Mouse (Mus musculus): ENCODE measurements around the gene Kcnq4.
A peak's percentile ranks its signal among the peaks of the same experiment; 100 is the strongest.

Gene Kcnq4

GRCm38 (mm10) chr4:120747941-120748866 lies at the start of gene Kcnq4:
TSS of gene Kcnq4 (minus strand) at chr4:120748612.
- DNase-seq (ENCODE audit: low spot score), result no peak

- DNase-seq (ENCODE audit: low spot score), result no peak
These were observed 48.3 kb upstream of the Kcnq4 start for GRCm38 (mm10) chr4:120796687-120797086.

- DNase-seq (ENCODE audit: low spot score), result no peak
These were observed 47.2 kb upstream of the Kcnq4 start for GRCm38 (mm10) chr4:120795646-120796045.

GRCm38 (mm10) chr4:120792918-120793317 lies 44.5 kb upstream of the Kcnq4 start:
- no peak for DNase-seq (ENCODE audit: low spot score)

- no peak for DNase-seq (ENCODE audit: low spot score)
These were observed 41.6 kb upstream of the Kcnq4 start for GRCm38 (mm10) chr4:120790027-120790426.

GRCm38 (mm10) chr4:120755801-120756200 lies 7.4 kb upstream of the Kcnq4 start:
- DNase-seq (ENCODE audit: low spot score), result no peak

- DNase-seq (ENCODE audit: low spot score), result peak; percentile 65
These were observed 6.9 kb upstream of the Kcnq4 start for GRCm38 (mm10) chr4:120755299-120755698.

GRCm38 (mm10) chr4:120749601-120750000 lies 1.2 kb upstream of the Kcnq4 start:
- no peak for DNase-seq (ENCODE audit: low spot score)

GRCm38 (mm10) chr4:120747243-120747792 lies 1.1 kb downstream of the Kcnq4 start:
- peak; percentile 16 for DNase-seq (ENCODE audit: low spot score)

- peak; percentile 14 for DNase-seq (ENCODE audit: low spot score)
These were observed 1.8 kb downstream of the Kcnq4 start for GRCm38 (mm10) chr4:120746552-120747150.

GRCm38 (mm10) chr4:120745731-120746551 lies 2.5 kb downstream of the Kcnq4 start:
- DNase-seq (ENCODE audit: low spot score), result no peak

GRCm38 (mm10) chr4:120743636-120744035 lies 4.8 kb downstream of the Kcnq4 start:
- DNase-seq (ENCODE audit: low spot score), result no peak

GRCm38 (mm10) chr4:120741303-120741702 lies 7.1 kb downstream of the Kcnq4 start:
- no peak for DNase-seq (ENCODE audit: low spot score)

GRCm38 (mm10) chr4:120734012-120734622 lies 14.3 kb downstream of the Kcnq4 start:
- DNase-seq (ENCODE audit: low spot score), result no peak

- DNase-seq (ENCODE audit: low spot score), result no peak
These were observed 15.7 kb downstream of the Kcnq4 start for GRCm38 (mm10) chr4:120732737-120733136.

- DNase-seq (ENCODE audit: low spot score), result peak; percentile 56
These were observed 17.3 kb downstream of the Kcnq4 start for GRCm38 (mm10) chr4:120731030-120731644.

GRCm38 (mm10) chr4:120730574-120730973 lies 17.8 kb downstream of the Kcnq4 start:
- no peak for DNase-seq (ENCODE audit: low spot score)

- no peak for DNase-seq (ENCODE audit: low spot score)
These were observed 18.3 kb downstream of the Kcnq4 start for GRCm38 (mm10) chr4:120730146-120730545.

- DNase-seq (ENCODE audit: low spot score), result no peak
These were observed 19.0 kb downstream of the Kcnq4 start for GRCm38 (mm10) chr4:120729441-120729840.

- DNase-seq (ENCODE audit: low spot score), result no peak
These were observed 20.6 kb downstream of the Kcnq4 start for GRCm38 (mm10) chr4:120727842-120728241.

GRCm38 (mm10) chr4:120726174-120726573 lies 22.2 kb downstream of the Kcnq4 start:
- no peak for DNase-seq (ENCODE audit: low spot score)
